In genomic region chr3:101528157-101528899, GRCm38 (mm10) we compare ENCODE assay signal across 9 mouse cellular contexts.
A peak's percentile ranks its signal among the peaks of the same experiment; 100 is the strongest.
DNase-seq lines count a peak whose midpoint lies in the region; ATAC-seq and TF ChIP-seq lines count a peak whose summit lies in the region.
"Had no signal": no experiment of that assay in that cellular context is flagged by ENCODE, and none has a peak within 500 bp of the region (broad histone marks: within the 10 kb centered on the region; RNA-seq: fewer than 3 reads in every experiment).

No protein-coding gene starts in this region.

- no peaks in the 10 kb centered on the region for H3K36me3 ChIP-seq in kidney, adult 2 months (ENCODE audit: control insufficient read depth, insufficient read depth, low read length)
- no peaks in the 10 kb centered on the region for H3K36me3 ChIP-seq in kidney, embryonic 16.5 days (ENCODE audit: insufficient read depth, low read length)
- no peaks in the 10 kb centered on the region for H3K36me3 ChIP-seq in heart, embryonic 12.5 days
- no peaks in the 10 kb centered on the region for H3K36me3 ChIP-seq in neural tube, embryonic 13.5 days
- H3K36me3 ChIP-seq: liver, embryonic 13.5 days had no signal

- peaks cover 30% of the 10 kb centered on the region for H3K4me1 ChIP-seq in kidney, adult 2 months (ENCODE audit: control insufficient read depth, insufficient read depth, low read length)
- peaks cover 17% of the 10 kb centered on the region; the same call in 1 of the 2 replicates for H3K4me1 ChIP-seq in kidney, embryonic 16.5 days (ENCODE audit: insufficient read depth, low read length)
- H3K4me1 ChIP-seq in heart, embryonic 12.5 days (replicated peaks), result peaks cover 30% of the 10 kb centered on the region
- H3K4me1 ChIP-seq in neural tube, embryonic 13.5 days (replicated peaks), result peaks cover 35% of the 10 kb centered on the region

- no peak overlapping the region for H3K4me2 ChIP-seq in kidney, embryonic 16.5 days (replicated peaks; ENCODE audit: low read depth, low read length)
- H3K4me2 ChIP-seq in heart, embryonic 12.5 days, result no peak overlapping the region
- no peak overlapping the region for H3K4me2 ChIP-seq in neural tube, embryonic 13.5 days
- H3K4me2 ChIP-seq: liver, embryonic 13.5 days had no signal

- ATAC-seq in kidney, embryonic 16.5 days (ENCODE audit: low FRiP score, low TSS enrichment), result no peak
- ATAC-seq in heart, embryonic 12.5 days (ENCODE audit: insufficient number of reproducible peaks, low FRiP score), result no peak
- ATAC-seq in neural tube, embryonic 13.5 days (ENCODE audit: low read depth), result 0 out of 2 replicates have a peak, but pooled peaks have one; percentile 60

- no peaks in the 10 kb centered on the region for H3K9me3 ChIP-seq in kidney, embryonic 16.5 days (ENCODE audit: low read length)
- H3K9me3 ChIP-seq in heart, embryonic 12.5 days (replicated peaks), result no peaks in the 10 kb centered on the region
- no peaks in the 10 kb centered on the region for H3K9me3 ChIP-seq in neural tube, embryonic 13.5 days
- H3K9me3 ChIP-seq: liver, embryonic 13.5 days had no signal

- WGBS in kidney, adult 2 months, result 34% methylated on average over 8 of the region's 8 CpGs
- WGBS in kidney, embryonic 16.5 days, result 29% methylated on average over 7 of the region's 8 CpGs
- 50% methylated on average over 7 of the region's 8 CpGs for WGBS in heart, embryonic 12.5 days
- 9% methylated on average over 8 of the region's 8 CpGs for WGBS in neural tube, embryonic 13.5 days

- H3K27me3 ChIP-seq in kidney, adult 2 months (replicated peaks; ENCODE audit: control insufficient read depth, insufficient read depth, low read length), result no peaks in the 10 kb centered on the region
- H3K27me3 ChIP-seq in kidney, embryonic 16.5 days (ENCODE audit: insufficient read depth, low read length), result no peaks in the 10 kb centered on the region
- H3K27me3 ChIP-seq in heart, embryonic 12.5 days (replicated peaks), result no peaks in the 10 kb centered on the region
- no peaks in the 10 kb centered on the region; the same call in 1 of the 2 replicates for H3K27me3 ChIP-seq in neural tube, embryonic 13.5 days
- H3K27me3 ChIP-seq: liver, embryonic 13.5 days had no signal

- H3K27ac ChIP-seq in kidney, adult 2 months (ENCODE audit: insufficient read depth, low read depth, low read length), result peak overlapping the region; percentile 96
- no peak overlapping the region for H3K27ac ChIP-seq in kidney, embryonic 16.5 days (ENCODE audit: low read length)
- H3K27ac ChIP-seq in heart, embryonic 12.5 days (ENCODE audit: poor library complexity, severe bottlenecking), result peak overlapping the region; percentile 6; the same call in 1 of the 2 replicates
- peak overlapping the region; percentile 46 for H3K27ac ChIP-seq in neural tube, embryonic 13.5 days (replicated peaks)
- H3K27ac ChIP-seq: liver, embryonic 13.5 days had no signal

- no peak for TF ChIP-seq POLR2A in kidney, adult 2 months (IDR thresholded peaks at IDR 0.05; ENCODE audit: low read depth, low read length)

- H3K9ac ChIP-seq in kidney, embryonic 16.5 days (replicated peaks; ENCODE audit: low read length), result no peak overlapping the region
- H3K9ac ChIP-seq in heart, embryonic 12.5 days, result no peak overlapping the region
- H3K9ac ChIP-seq in neural tube, embryonic 13.5 days, result peak overlapping the region; percentile 45; the same call in 1 of the 2 replicates
- H3K9ac ChIP-seq: liver, embryonic 13.5 days had no signal

- no peak overlapping the region for H3K4me3 ChIP-seq in kidney, adult 2 months (ENCODE audit: insufficient read depth, low read depth, low read length)
- H3K4me3 ChIP-seq in kidney, embryonic 16.5 days (ENCODE audit: low read length), result no peak overlapping the region
- no peak overlapping the region for H3K4me3 ChIP-seq in heart, embryonic 12.5 days
- H3K4me3 ChIP-seq in neural tube, embryonic 13.5 days, result no peak overlapping the region
- H3K4me3 ChIP-seq: liver, embryonic 13.5 days had no signal

- peak; percentile 74 for DNase-seq in kidney, adult 2 months
- DNase-seq in kidney, postnatal 36 days, result peak; percentile 42 to 63
- no peak for DNase-seq in spleen, postnatal 14 days (ENCODE audit: low spot score in 2 of 2)
- DNase-seq in layer of hippocampus, adult 11-12 months (ENCODE audit: low spot score), result no peak
- DNase-seq in cerebellum, adult 18-20 months, result no peak
- DNase-seq: liver, embryonic 13.5 days had no signal

- TF ChIP-seq CTCF in kidney, adult 2 months (conservative IDR thresholded peaks at IDR 0.05; ENCODE audit: insufficient read depth, insufficient read length, low read depth, low read length), result no peak

Comparison
In these comparisons a context has a peak if more than half of its experiments do, and no peak if none do; other contexts are left out.
1. DNase-seq: peak in kidney, adult 2 months (single experiment) and kidney, postnatal 36 days (2 of 2); none in spleen, postnatal 14 days (0 of 2), layer of hippocampus, adult 11-12 months (single experiment) and cerebellum, adult 18-20 months (0 of 2).